Mouse (Mus musculus) MEL (cell line): ENCODE data around the gene Myo10. TPM values are rescaled to one million over a fixed set of nuclear protein-coding genes. Genes with fewer than 3 reads are reported as not detected.

Source experiments
- DNase-seq: peaks from one replicate; pipeline ENCODE4 v3.0.0; 2011; ENCODE audit warnings: low read depth, low spot score
- H3K27ac ChIP-seq: 2 replicates; pipeline ENCODE4 v1.5.1; 2012; ENCODE audit warnings: low read depth, mild to moderate bottlenecking, control low read depth, low read length, moderate library complexity; ENCODE audit not compliant: control insufficient read depth
- H3K27me3 ChIP-seq, 2 experiments: fragments of 150-350 bp in 1 of 2; sonication (generic) in 1 of 2; 2 replicates each; pipeline ENCODE4 v1.6.1; 2012; ENCODE audit warnings: low read length in 2 of 2, mild to moderate bottlenecking in 2 of 2, improper control_type of control experiment in 1 of 2, moderate library complexity in 1 of 2; ENCODE audit not compliant: insufficient read depth in 2 of 2, control insufficient read depth in 1 of 2
- H3K36me3 ChIP-seq, 2 experiments: 2 replicates each; pipeline ENCODE4 v1.6.1; 2012 to 2014; ENCODE audit warnings: low read length in 2 of 2, improper control_type of control experiment in 1 of 2, inconsistent platforms in 1 of 2, mild to moderate bottlenecking in 1 of 2; ENCODE audit not compliant: insufficient read depth in 2 of 2, control insufficient read depth in 1 of 2
- H3K4me1 ChIP-seq, 2 experiments: fragments of 150-350 bp in 1 of 2; sonication (generic) in 1 of 2; 2 replicates each; pipeline ENCODE4 v1.6.1; 2012; ENCODE audit warnings: low read length in 2 of 2, improper control_type of control experiment in 1 of 2, mild to moderate bottlenecking in 1 of 2; ENCODE audit not compliant: insufficient read depth in 2 of 2, control insufficient read depth in 1 of 2
- H3K4me3 ChIP-seq, 2 experiments: fragments of 150-350 bp in 1 of 2; sonication (generic) in 1 of 2; 2 replicates each; pipeline ENCODE4 v1.5.1; 2012; ENCODE audit warnings: low read depth in 2 of 2, low read length in 2 of 2, mild to moderate bottlenecking in 2 of 2, moderate library complexity in 2 of 2, control low read depth in 1 of 2, improper control_type of control experiment in 1 of 2; ENCODE audit not compliant: control insufficient read depth in 1 of 2, insufficient read depth in 1 of 2
- H3K79me2 ChIP-seq: 2 replicates; pipeline ENCODE4 v1.6.1; 2012; ENCODE audit warnings: mild to moderate bottlenecking, low read length, moderate library complexity; ENCODE audit not compliant: control insufficient read depth, poor library complexity, insufficient read depth
- H3K9ac ChIP-seq: 2 replicates; pipeline ENCODE4 v1.6.1; 2012; ENCODE audit warnings: low read depth, mild to moderate bottlenecking, control low read depth, low read length, moderate library complexity; ENCODE audit not compliant: control insufficient read depth, poor library complexity, severe bottlenecking
- H3K9me3 ChIP-seq: fragments of 150-350 bp; sonication (generic); replicated peaks from 2 replicates; pipeline ENCODE4 v1.6.1; 2012; ENCODE audit warnings: mild to moderate bottlenecking, low read length, improper control_type of control experiment, moderate library complexity; ENCODE audit not compliant: insufficient read depth
- BHLHE40 ChIP-seq: IDR thresholded peaks from 2 replicates; pipeline ENCODE4 v1.6.1; 2012; ENCODE audit warnings: low read depth, mild to moderate bottlenecking, inconsistent platforms, low read length, improper control_type of control experiment, borderline replicate concordance
- CHD1 ChIP-seq: IDR thresholded peaks from 2 replicates; pipeline ENCODE4 v1.6.1; 2012; ENCODE audit warnings: low read depth, mild to moderate bottlenecking, inconsistent platforms, low read length, improper control_type of control experiment
- E2F4 ChIP-seq: IDR thresholded peaks from 2 replicates; pipeline ENCODE4 v1.6.1; 2011; ENCODE audit warnings: low read depth, low read length, improper control_type of control experiment, borderline replicate concordance
- GABPA ChIP-seq: IDR thresholded peaks from 2 replicates; pipeline ENCODE4 v1.6.1; 2012; ENCODE audit warnings: low read depth, mild to moderate bottlenecking, inconsistent platforms, low read length, improper control_type of control experiment, moderate library complexity
- JUND ChIP-seq: IDR thresholded peaks from 2 replicates; pipeline ENCODE4 v1.6.1; 2011; ENCODE audit warnings: low read depth, mild to moderate bottlenecking, improper control_type of control experiment, low read length
- MAFK ChIP-seq: IDR thresholded peaks from 2 replicates; pipeline ENCODE4 v1.6.1; 2011; ENCODE audit warnings: low read depth, mild to moderate bottlenecking, low read length, improper control_type of control experiment, borderline replicate concordance
- MAX ChIP-seq: IDR thresholded peaks from 2 replicates; pipeline ENCODE4 v1.6.1; 2011; ENCODE audit warnings: low read length, improper control_type of control experiment
- MEF2A ChIP-seq: IDR thresholded peaks from 2 replicates; pipeline ENCODE4 v1.6.1; 2014; ENCODE audit warnings: low read depth, mild to moderate bottlenecking, inconsistent platforms, low read length, improper control_type of control experiment; ENCODE audit not compliant: poor library complexity, insufficient replicate concordance, severe bottlenecking; ENCODE audit errors: extremely low read depth
- MYC ChIP-seq: IDR thresholded peaks from 2 replicates; pipeline ENCODE4 v1.6.1; 2011; ENCODE audit warnings: low read depth, mild to moderate bottlenecking, low read length, improper control_type of control experiment, moderate library complexity
- NELFE ChIP-seq: IDR thresholded peaks from 2 replicates; pipeline ENCODE4 v1.6.1; 2011; ENCODE audit warnings: low read depth, low read length, improper control_type of control experiment
- POLR2AphosphoS2 ChIP-seq: IDR thresholded peaks from 2 replicates; pipeline ENCODE4 v1.6.1; 2011; ENCODE audit warnings: low read length, improper control_type of control experiment
- POLR2AphosphoS5 ChIP-seq: IDR thresholded peaks from 2 replicates; pipeline ENCODE4 v1.6.1; 2012; ENCODE audit warnings: low read depth, borderline replicate concordance, mild to moderate bottlenecking, inconsistent platforms, low read length, moderate library complexity, mixed read lengths
- UBTF ChIP-seq: IDR thresholded peaks from 2 replicates; pipeline ENCODE4 v1.6.1; 2012; ENCODE audit warnings: low read depth, mild to moderate bottlenecking, inconsistent platforms, low read length, improper control_type of control experiment, moderate library complexity, borderline replicate concordance; ENCODE audit not compliant: insufficient read depth
- USF1 ChIP-seq: IDR thresholded peaks from 2 replicates; pipeline ENCODE4 v1.6.1; 2014; ENCODE audit warnings: low read depth, mild to moderate bottlenecking, inconsistent platforms, low read length, improper control_type of control experiment, moderate library complexity
- USF2 ChIP-seq, 2 experiments: IDR thresholded peaks; 2 replicates each; pipeline ENCODE4 v1.6.1; 2011 to 2012; ENCODE audit warnings: improper control_type of control experiment in 2 of 2, low read length in 2 of 2, borderline replicate concordance in 1 of 2, inconsistent platforms in 1 of 2, low read depth in 1 of 2, mild to moderate bottlenecking in 1 of 2; ENCODE audit not compliant: insufficient read depth in 1 of 2
- ZMIZ1 ChIP-seq: IDR thresholded peaks from 2 replicates; pipeline ENCODE4 v1.6.1; 2012; ENCODE audit warnings: low read depth, mild to moderate bottlenecking, inconsistent platforms, low read length, improper control_type of control experiment, moderate library complexity
- polyA plus RNA-seq, 2 experiments: library from polyadenylated mRNA; stranded (reverse) in 1 of 2; unstranded in 1 of 2; fragments of >175 nt in 1 of 2; fragments of >200 nt in 1 of 2; gene quantifications; 2 replicates each; pipeline versions ENCODE4 v1.2.1 to v1.2.4; 2012; ENCODE audit warnings: low replicate concordance in 2 of 2, low read depth in 1 of 2; ENCODE audit not compliant: insufficient read length in 2 of 2, insufficient read depth in 1 of 2, missing spikeins in 1 of 2
- total RNA-seq: library from RNA; depleted of rRNA; stranded (reverse); fragments of 300-350 nt; gene quantifications from 2 replicates; pipeline ENCODE4 v1.2.3, GENCODE M21; 2012

Gene Myo10
- total and polyA plus RNA-seq, 3 experiments, result 0.01 TPM; not detected in 2

DNA sequence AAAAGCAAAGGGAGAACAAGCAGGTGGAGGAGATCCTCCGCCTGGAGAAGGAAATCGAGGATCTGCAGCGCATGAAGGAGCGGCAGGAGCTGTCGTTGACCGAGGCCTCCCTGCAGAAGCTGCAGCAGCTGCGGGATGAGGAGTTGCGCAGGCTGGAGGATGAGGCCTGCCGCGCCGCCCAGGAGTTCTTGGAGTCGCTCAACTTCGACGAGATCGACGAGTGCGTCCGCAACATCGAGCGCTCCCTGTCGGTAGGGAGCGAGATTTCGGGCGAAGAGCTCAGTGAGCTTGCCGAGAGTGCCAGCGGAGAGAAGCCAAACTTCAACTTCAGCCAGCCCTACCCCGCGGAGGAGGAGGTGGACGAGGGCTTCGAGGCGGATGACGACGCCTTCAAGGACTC, 158.7 kb downstream of the Myo10 start:
- Histone ChIP-seq H3K27ac (no peak overlapping the region), H3K9ac (no peak overlapping the region)
- no peak for DNase-seq

GRCm38 (mm10) chr15:25785456-25786390, 163.4 kb downstream of the Myo10 start:
- Histone ChIP-seq H3K79me2 (no peaks in the 10 kb centered on the region), H3K9me3 (no peaks in the 10 kb centered on the region), H3K9ac (no peak overlapping the region), H3K4me3 (no peak overlapping the region), H3K4me1 (no peaks in the 10 kb centered on the region), H3K27ac (no peak overlapping the region), H3K36me3 (no peaks in the 10 kb centered on the region)
- DNase-seq, result no peak
- TF ChIP-seq ZMIZ1, result no peak
- no peak for TF ChIP-seq JUND
- TF ChIP-seq POLR2AphosphoS5, result no peak
- no peak for TF ChIP-seq NELFE
- no peak for TF ChIP-seq MAX
- TF ChIP-seq GABPA, result no peak
- no peak for TF ChIP-seq POLR2AphosphoS2
- TF ChIP-seq UBTF, result no peak
- no peak for TF ChIP-seq MAFK
- no peak for TF ChIP-seq MYC
- TF ChIP-seq USF1, result no peak
- TF ChIP-seq CHD1, result no peak
- TF ChIP-seq USF2 (IDR thresholded peaks at IDR 0.05; ENCODE audit: borderline replicate concordance in 1 of 2, insufficient read depth in 1 of 2, low read depth in 1 of 2, low read length in 2 of 2), result no peak
- TF ChIP-seq, all 39 proteins: peak for 0
- no peaks in the 10 kb centered on the region for H3K27me3 ChIP-seq

More for the DNA sequence above, 158.7 kb downstream of the Myo10 start:
- H3K4me3 ChIP-seq, result no peak overlapping the region
- TF ChIP-seq E2F4 (no peak), MEF2A (no peak), CHD1 (no peak), BHLHE40 (no peak), MYC (no peak), USF2 (IDR thresholded peaks at IDR 0.05; ENCODE audit: borderline replicate concordance in 1 of 2, insufficient read depth in 1 of 2, low read depth in 1 of 2, low read length in 2 of 2) (no peak)
- TF ChIP-seq, all 39 proteins: peak for 0
- Histone ChIP-seq H3K36me3 (no peaks in the 10 kb centered on the region), H3K4me1 (no peaks in the 10 kb centered on the region), H3K9me3 (no peaks in the 10 kb centered on the region), H3K79me2 (no peaks in the 10 kb centered on the region), H3K27me3 (no peaks in the 10 kb centered on the region)
